Mouse (Mus musculus): ENCODE data around the gene Kbtbd3. TPM values are rescaled to one million over a fixed set of nuclear protein-coding genes. Genes with fewer than 3 reads are reported as not detected.

Kbtbd3 gene
- total and polyA plus RNA-seq, 3 experiments = 1.4 to 2.2 TPM; not detected in 1

- TF ChIP-seq USF2 (IDR thresholded peaks at IDR 0.05; ENCODE audit: borderline replicate concordance in 1 of 2, insufficient read depth in 1 of 2, low read depth in 1 of 2, low read length in 2 of 2) = no peak
- TF ChIP-seq ZMIZ1 (IDR thresholded peaks at IDR 0.05; ENCODE audit: low read depth, low read length) = no peak
Observed at GRCm38 (mm10) chr9:4353163-4353562, 43.5 kb downstream of the Kbtbd3 start (continued).

GRCm38 (mm10) chr9:4375828-4376639 lies 66.4 kb downstream of the Kbtbd3 start, which contains the start of gene Msantd4:
Gene Msantd4 (plus strand): TSS chr9:4376562.
- DNase-seq (ENCODE audit: low read depth, low spot score) = peak; percentile 100
- Histone ChIP-seq H3K9ac (ENCODE audit: control insufficient read depth, low read depth, low read length, poor library complexity, severe bottlenecking) (peak within 1 kb of the TSS; percentile 72), H3K27ac (ENCODE audit: control insufficient read depth, low read depth, low read length) (peak within 1 kb of the TSS; percentile 46), H3K9me3 (replicated peaks; ENCODE audit: insufficient read depth, low read length) (no peaks in the 10 kb centered on the region), H3K4me1 (ENCODE audit: control insufficient read depth in 1 of 2, insufficient read depth in 2 of 2, low read length in 2 of 2) (peaks cover 4 to 7% of the 10 kb centered on the region in 2 experiments), H3K79me2 (ENCODE audit: control insufficient read depth, insufficient read depth, low read length, poor library complexity) (peaks cover 7% of the 10 kb centered on the region), H3K27me3 (ENCODE audit: control insufficient read depth in 1 of 2, insufficient read depth in 2 of 2, low read length in 2 of 2) (0 out of 4 replicates have a peak, but pooled peaks cover 0 to 3% of the 10 kb centered on the region in 2 experiments), H3K4me3 (ENCODE audit: control insufficient read depth in 1 of 2, insufficient read depth in 1 of 2, low read depth in 2 of 2, low read length in 2 of 2) (peak within 1 kb of the TSS; percentile 83 to 85), H3K36me3 (ENCODE audit: control insufficient read depth in 1 of 2, insufficient read depth in 2 of 2, low read length in 2 of 2) (peaks cover 0 to 15% of the 10 kb centered on the region in 2 experiments; a peak in 3 of 4 replicates)
- TF ChIP-seq GATA1 (IDR thresholded peaks at IDR 0.05; ENCODE audit: low read depth, low read length) = peak; percentile 73
- TF ChIP-seq POLR2AphosphoS5 (IDR thresholded peaks at IDR 0.05; ENCODE audit: borderline replicate concordance, low read depth, low read length) = no peak
- no peak for TF ChIP-seq RAD21 (IDR thresholded peaks at IDR 0.05; ENCODE audit: low read depth, low read length)
- TF ChIP-seq SIN3A (IDR thresholded peaks at IDR 0.05; ENCODE audit: low read length) = peak; percentile 90
- TF ChIP-seq UBTF (IDR thresholded peaks at IDR 0.05; ENCODE audit: borderline replicate concordance, insufficient read depth, low read depth, low read length) = no peak
- TF ChIP-seq CHD1 (IDR thresholded peaks at IDR 0.05; ENCODE audit: low read depth, low read length) = no peak
- peak; percentile 93 for TF ChIP-seq HCFC1 (IDR thresholded peaks at IDR 0.05; ENCODE audit: low read depth, low read length)
- 0 out of 2 replicates have a peak, but pooled peaks have one; percentile 18 for TF ChIP-seq MAZ (IDR thresholded peaks at IDR 0.05; ENCODE audit: low read depth, low read length)
- peak; percentile 54 for TF ChIP-seq TCF12 (IDR thresholded peaks at IDR 0.05; ENCODE audit: low read depth, low read length)
- TF ChIP-seq JUND (IDR thresholded peaks at IDR 0.05; ENCODE audit: low read depth, low read length) = 0 out of 2 replicates have a peak, but pooled peaks have one; percentile 27
- peak; percentile 100 for TF ChIP-seq USF1 (IDR thresholded peaks at IDR 0.05; ENCODE audit: low read depth, low read length)
- TF ChIP-seq NELFE (IDR thresholded peaks at IDR 0.05; ENCODE audit: low read depth, low read length) = peak; percentile 94
- no peak for TF ChIP-seq SMC3 (IDR thresholded peaks at IDR 0.05; ENCODE audit: low read depth, low read length)
- TF ChIP-seq ZMIZ1 (IDR thresholded peaks at IDR 0.05; ENCODE audit: low read depth, low read length) = peak; percentile 81
- TF ChIP-seq MEF2A (IDR thresholded peaks at IDR 0.05; ENCODE audit: extremely low read depth, insufficient replicate concordance, low read depth, low read length, poor library complexity, severe bottlenecking) = no peak
- TF ChIP-seq KAT2A (conservative IDR thresholded peaks at IDR 0.05; ENCODE audit: low read depth, low read length) = peak; percentile 82
- no peak for TF ChIP-seq ZC3H11A (IDR thresholded peaks at IDR 0.05; ENCODE audit: low read depth, low read length)
- TF ChIP-seq CTCF (IDR thresholded peaks at IDR 0.05 in 2 of 3, conservative IDR thresholded peaks at IDR 0.05 in 1 of 3; ENCODE audit: control insufficient read depth in 1 of 3, insufficient read depth in 1 of 3, low read depth in 2 of 3, low read length in 3 of 3, poor library complexity in 1 of 3, severe bottlenecking in 1 of 3) = no peak
- TF ChIP-seq POLR2AphosphoS2 (IDR thresholded peaks at IDR 0.05; ENCODE audit: low read length) = peak; percentile 85; the same call in 1 of the 2 replicates
- peak; percentile 90 for TF ChIP-seq CHD2 (IDR thresholded peaks at IDR 0.05; ENCODE audit: low read length)
- TF ChIP-seq GABPA (IDR thresholded peaks at IDR 0.05; ENCODE audit: low read depth, low read length) = no peak
- TF ChIP-seq MYB (IDR thresholded peaks at IDR 0.05; ENCODE audit: low read depth, low read length) = no peak
- no peak for TF ChIP-seq E2F4 (IDR thresholded peaks at IDR 0.05; ENCODE audit: borderline replicate concordance, low read depth, low read length)
- TF ChIP-seq ELF1 (IDR thresholded peaks at IDR 0.05; ENCODE audit: low read depth, low read length) = peak; percentile 90
- TF ChIP-seq ETS1 (IDR thresholded peaks at IDR 0.05; ENCODE audit: low read depth, low read length) = no peak; the same call in 1 of the 2 replicates
- TF ChIP-seq ZKSCAN1 (IDR thresholded peaks at IDR 0.05; ENCODE audit: low read depth, low read length) = no peak
- TF ChIP-seq EP300 (IDR thresholded peaks at IDR 0.05; ENCODE audit: low read depth in 1 of 2, low read length in 2 of 2) = no peak
- TF ChIP-seq TBP (IDR thresholded peaks at IDR 0.05; ENCODE audit: low read depth, low read length) = peak; percentile 83
- no peak; the same call in none of the 2 replicates for TF ChIP-seq MYC (IDR thresholded peaks at IDR 0.05; ENCODE audit: low read depth, low read length)
- no peak for TF ChIP-seq RCOR1 (IDR thresholded peaks at IDR 0.05; ENCODE audit: low read depth, low read length)
- TF ChIP-seq USF2 (IDR thresholded peaks at IDR 0.05; ENCODE audit: borderline replicate concordance in 1 of 2, insufficient read depth in 1 of 2, low read depth in 1 of 2, low read length in 2 of 2) = peak; percentile 96 to 98
- TF ChIP-seq BHLHE40 (IDR thresholded peaks at IDR 0.05; ENCODE audit: borderline replicate concordance, low read depth, low read length) = no peak
